Mouse (Mus musculus): ENCODE results near the gene Snx25.
"Not testable (repeated sequence)": the region's sequence is repeated elsewhere in the genome, so short reads cannot be mapped to it uniquely, and the experiment has no call there.

Gene Snx25

DNA sequence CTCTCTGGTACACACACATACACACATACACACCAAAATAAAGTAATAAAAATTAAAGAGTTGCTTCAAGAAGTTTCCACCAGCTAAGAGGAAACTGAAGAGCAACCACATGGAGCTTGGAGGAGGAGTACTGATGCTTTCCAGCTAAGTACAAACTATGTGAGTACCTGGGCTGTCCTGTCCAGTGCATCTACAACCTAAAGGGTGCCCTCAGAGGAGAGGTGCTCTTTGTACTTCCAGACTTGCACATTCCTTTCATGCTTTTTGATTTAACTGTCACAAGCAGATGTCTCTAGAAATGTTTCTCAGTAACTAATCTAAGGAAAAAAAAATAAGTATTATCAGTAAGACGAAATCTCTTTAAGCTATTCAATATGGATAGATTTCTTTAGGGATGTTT lies 14.6 kb downstream of the Snx25 start:
- no peak for DNase-seq (ENCODE audit: low spot score)

DNA sequence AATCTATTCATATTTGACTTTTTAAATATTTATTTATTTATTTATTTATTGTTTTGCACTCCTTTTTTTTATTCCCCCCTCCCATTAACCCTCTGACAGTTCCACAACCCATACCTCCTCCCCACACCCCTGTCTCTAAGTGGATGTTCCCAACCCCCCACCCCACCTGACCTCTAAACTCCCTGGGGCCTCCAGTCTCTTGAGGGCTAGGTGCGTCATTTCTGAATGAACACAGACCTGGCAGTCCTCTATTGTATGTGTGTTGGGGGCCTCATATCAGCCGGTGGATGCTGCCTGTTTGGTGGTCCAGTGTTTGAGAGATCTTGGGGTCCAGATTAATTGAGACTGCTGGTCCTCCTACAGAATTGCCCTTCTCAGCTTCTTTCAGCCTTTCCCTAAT lies 16.4 kb downstream of the Snx25 start:
- not testable (repeated sequence) for DNase-seq (ENCODE audit: low spot score)

GRCm38 (mm10) chr8:46130426-46130825 lies 21.5 kb downstream of the Snx25 start:
- no peak for DNase-seq (ENCODE audit: low spot score)

DNA sequence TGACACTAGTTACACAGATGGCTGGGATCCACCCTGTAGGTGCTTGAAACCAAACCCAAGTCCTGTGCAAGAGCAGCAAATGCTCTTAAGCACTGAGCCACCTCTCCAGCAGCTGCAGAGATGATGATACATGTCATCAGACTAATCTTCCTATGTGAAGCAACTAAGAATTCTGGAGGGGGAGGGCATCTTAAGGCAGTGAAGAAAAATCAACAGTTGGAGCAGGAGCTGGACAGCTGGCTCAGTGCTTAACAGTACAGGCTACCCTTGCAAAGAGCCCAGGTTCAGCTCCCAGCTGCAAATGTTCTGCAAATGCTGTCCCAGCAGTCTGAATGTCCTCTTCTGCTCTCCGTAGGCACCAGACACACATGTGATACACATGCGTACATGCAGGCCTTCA lies 29.5 kb downstream of the Snx25 start:
- no peak for DNase-seq (ENCODE audit: low spot score)

GRCm38 (mm10) chr8:46119176-46119575 lies 32.8 kb downstream of the Snx25 start:
- no peak for DNase-seq (ENCODE audit: low spot score)

- DNase-seq (ENCODE audit: low spot score) = no peak
These were observed 34.8 kb downstream of the Snx25 start for GRCm38 (mm10) chr8:46117172-46117571.

DNA sequence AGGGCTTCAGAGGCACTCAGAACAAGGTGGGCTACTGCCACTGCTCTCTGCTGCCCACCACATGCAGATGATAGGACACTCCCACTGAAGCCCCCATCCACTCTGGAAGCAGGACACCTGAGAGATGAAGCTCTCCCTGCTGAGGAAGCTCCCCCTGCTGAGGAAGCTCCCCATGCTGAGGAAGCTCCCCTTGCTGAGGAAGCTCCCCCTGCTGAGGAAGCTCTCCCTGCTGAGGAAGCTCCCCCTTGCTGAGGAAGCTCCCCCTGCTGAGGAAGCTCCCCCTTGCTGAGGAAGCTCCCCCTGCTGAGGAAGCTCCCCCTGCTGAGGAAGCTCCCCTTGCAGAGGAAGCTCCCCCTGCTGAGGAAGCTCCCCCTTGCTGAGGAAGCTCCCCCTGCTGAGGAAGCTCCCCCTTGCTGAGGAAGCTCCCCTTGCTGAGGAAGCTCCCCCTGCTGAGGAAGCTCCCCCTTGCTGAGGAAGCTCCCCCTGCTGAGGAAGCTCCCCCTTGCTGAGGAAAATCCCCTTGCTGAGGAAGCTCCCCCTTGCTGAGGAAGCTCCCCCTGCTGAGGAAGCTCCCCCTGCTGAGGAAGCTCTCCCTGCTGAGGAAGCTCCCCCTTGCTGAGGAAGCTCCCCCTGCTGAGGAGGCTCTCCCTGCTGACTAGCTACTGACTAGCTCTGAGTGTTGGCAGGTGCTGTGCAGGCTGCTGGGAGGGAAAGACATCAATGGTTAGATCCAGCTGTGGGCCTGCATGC lies 38.4 kb downstream of the Snx25 start:
- DNase-seq (ENCODE audit: low spot score) = not testable (repeated sequence)

DNA sequence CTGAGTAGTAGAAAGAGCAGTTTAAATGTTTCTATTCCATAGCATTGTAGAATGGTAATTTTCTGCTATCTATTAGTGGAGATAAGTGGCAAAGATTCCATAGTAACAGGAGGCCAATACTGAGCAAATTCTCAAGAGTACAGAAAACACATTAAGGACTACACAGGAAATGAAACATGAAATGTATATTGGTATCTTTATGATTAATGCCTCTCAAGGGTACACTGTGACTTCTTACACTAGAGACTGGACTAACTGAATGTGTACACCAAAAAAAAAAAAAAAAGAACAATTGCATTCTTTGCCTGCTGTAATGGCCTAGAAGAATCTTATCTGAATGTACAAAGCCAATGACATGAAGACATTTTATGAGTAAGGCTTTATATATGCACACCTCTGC lies 44.3 kb downstream of the Snx25 start:
- DNase-seq (ENCODE audit: low spot score) = no peak

DNA sequence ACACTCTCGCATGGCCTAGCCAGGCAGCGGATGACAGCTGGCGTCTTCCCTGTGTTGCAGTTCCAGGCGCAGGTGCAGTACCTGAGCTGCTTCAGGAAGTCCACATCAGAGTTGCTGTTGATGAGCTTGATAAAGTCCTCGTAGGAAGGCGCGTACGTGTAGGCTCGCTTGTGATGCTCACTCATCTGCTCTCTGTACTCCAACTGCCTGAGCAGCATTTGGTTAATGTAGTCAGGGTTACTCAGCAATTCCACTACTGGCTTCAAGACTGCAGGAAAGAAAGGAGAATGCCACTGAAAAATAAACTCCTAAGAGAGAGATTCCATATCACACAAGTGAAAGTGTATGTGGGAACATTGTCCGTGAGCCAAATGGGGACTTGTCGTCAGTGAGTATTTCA lies 48.5 kb downstream of the Snx25 start:
- DNase-seq (ENCODE audit: low spot score) = no peak

DNA sequence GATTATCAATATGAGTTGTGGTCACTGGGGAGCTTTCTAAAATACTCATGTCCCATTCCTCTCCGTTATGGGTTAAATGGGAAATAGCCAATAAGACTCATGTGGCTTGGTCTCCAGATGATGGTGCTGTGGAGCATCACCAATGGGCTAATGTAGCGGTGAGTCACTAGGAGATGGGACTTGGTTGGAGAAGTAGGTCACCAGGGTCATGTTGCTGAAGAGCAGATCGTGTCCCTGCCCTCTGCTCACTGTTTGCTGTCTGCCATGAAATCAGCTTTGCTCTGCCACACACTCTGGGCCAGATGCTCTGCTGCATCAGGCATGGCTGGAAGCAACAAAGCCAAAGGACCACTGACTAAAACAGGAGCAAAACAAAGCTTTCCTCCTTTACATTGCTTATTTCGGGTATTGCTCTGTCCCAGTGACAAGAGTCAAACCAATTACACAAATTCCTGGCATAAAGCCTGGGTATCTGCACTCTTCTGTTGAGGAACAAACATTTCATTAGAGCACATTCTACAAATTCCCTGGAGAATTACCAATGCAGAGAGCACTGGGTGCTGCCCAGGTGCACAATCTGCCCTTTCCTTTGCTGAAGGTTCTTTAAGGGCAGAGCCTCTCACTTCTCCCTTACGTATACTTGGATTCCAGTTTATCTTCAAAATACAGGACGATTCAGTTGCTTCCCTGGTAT lies 59.1 kb downstream of the Snx25 start:
- no peak for DNase-seq (ENCODE audit: low spot score)

- DNase-seq (ENCODE audit: low spot score) = no peak
These were observed 68.8 kb downstream of the Snx25 start for GRCm38 (mm10) chr8:46083141-46083540.

DNA sequence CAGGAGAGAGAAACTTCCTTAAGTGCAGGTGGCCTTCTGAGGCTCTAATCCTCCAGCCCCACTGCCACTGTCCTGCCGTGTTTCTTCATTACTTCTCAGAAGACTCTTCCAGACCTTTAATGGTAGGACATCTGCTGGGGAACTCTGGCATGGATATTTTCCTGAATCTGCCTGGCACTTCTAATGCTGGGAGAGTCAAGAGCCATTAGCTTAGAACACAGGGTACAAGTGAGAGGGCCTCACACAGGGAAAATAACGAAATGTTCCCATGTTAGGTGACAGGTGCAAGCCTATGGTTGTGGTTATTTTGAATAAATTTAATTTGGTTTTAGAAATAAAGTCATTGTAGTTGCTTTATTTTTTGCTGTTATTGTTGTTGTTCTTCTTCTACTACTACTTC lies 70.9 kb downstream of the Snx25 start:
- DNase-seq (ENCODE audit: low spot score) = no peak

- DNase-seq (ENCODE audit: low spot score) = no peak
These were observed 73.1 kb downstream of the Snx25 start for GRCm38 (mm10) chr8:46078866-46079265.

DNA sequence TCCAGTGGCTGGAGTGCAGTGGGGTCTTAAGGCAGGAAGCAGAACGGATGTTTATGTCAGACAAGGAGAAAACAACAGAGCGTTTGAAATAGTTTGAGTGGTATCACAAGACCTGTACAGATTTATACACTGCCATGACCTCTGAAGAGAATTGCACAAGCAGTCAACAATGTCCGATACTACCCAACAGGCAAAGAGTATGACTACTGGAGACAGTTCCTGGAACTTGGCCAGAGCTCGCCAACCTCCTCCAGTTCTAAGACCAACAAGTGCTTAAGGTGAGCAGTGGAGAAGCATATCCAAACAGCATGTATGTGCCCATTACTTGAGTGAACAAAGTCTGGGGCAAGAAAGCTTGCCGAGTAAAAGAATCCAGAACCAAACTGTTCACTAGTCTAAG lies 76.7 kb downstream of the Snx25 start:
- DNase-seq (ENCODE audit: low spot score) = no peak

DNA sequence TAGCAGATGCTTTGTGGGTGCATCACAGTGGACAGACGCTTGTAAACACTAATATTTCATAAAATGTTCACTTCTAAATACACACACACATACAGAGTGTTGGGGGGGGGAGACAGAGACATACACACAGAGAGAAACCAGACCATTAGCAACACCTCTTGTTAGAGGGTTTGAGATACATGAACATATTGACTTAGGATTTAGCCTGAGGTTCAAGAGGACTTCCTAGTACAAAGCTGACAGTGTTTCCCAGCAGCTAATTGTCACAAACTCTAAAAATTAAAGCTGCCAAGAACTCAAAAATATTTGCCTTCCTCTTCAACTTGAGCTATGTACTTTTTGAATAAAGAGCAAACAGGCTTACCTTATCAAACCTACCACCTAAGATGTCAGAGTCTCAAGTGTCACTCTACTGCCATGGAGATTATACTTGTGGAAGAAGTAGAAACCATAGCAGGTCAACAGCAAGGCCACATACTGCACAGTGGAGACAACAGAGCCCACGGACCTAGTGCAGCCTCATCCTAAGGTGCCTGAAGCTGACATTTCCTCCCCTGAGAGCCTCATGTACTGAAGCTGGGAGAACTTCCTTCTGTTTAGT lies 78.3 kb downstream of the Snx25 start:
- no peak for DNase-seq (ENCODE audit: low spot score)

GRCm38 (mm10) chr8:46072798-46073197 lies 79.2 kb downstream of the Snx25 start:
- no peak for DNase-seq (ENCODE audit: low spot score)

DNA sequence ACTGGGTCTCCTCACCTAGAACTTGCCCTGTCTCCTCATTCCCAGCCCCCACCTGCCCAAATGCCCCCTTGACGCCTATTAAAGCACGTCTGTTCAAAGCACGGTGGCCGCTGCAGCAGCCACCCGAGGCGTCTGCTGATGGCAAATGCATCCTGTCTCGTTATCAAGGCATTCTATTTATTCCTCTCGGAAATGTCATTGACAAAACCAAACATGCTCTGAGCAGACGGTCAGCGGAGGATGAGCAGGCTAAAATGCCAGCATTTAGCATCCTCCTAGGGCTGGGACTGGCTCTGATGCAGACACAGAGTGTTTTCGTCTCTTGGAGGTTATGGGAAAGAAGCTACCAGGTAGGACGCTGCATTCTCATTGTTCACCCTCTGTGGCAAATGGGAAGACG lies 111.7 kb downstream of the Snx25 start:
- no peak for DNase-seq (ENCODE audit: low spot score)

- DNase-seq (ENCODE audit: low spot score) = no peak
These were observed 112.3 kb downstream of the Snx25 start for GRCm38 (mm10) chr8:46039666-46040065.

- DNase-seq (ENCODE audit: low spot score) = no peak
These were observed 115.7 kb downstream of the Snx25 start for GRCm38 (mm10) chr8:46036217-46036616.

GRCm38 (mm10) chr8:46024392-46024791 lies 127.6 kb downstream of the Snx25 start:
- peak; percentile 19 for DNase-seq (ENCODE audit: low spot score)

GRCm38 (mm10) chr8:46022758-46023157 lies 129.2 kb downstream of the Snx25 start:
- no peak for DNase-seq (ENCODE audit: low spot score)

DNA sequence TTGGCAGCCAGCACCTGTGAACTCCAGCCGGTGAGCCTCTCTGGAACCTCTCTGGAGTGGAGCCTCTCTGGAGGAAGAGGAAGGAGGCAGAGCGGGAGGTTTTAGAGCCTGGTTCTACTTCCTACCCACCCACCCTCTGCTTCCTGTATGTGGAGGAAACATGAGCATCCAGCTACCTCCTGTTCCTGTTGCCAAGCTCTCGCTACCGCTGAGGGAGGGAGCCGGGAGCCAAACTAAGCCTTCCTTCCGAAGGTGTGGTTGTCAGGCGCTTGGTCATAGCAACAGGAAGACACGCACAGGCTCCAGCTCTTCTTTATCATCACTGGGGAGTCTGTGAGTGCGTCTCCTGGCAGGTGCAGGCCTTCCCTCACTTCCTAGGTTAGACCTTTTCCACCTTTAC lies 129.8 kb downstream of the Snx25 start:
- DNase-seq (ENCODE audit: low spot score) = no peak

Data from urinary bladder, postnatal 14 days (tissue).